In the genomic region with DNA sequence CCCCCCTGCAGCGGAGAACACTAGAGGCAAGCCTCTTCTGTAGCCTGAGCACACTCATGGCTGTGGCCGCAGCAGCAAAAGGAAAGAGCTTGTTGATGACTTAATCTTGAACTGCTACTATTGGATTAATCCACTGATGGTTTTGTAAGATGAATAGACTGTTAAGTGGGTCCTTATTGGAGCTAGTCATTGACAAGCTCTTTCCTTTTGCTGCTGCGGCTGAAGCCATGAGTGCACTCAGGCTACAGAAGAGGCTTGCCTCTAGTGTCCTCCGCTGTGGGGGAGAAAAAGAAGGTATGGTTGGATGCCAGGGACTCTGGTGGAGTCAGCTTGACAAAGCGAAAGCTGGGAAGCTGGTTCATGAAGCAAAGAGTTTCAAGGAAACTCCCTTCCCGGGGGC, we compare ENCODE assay signal across 24 mouse cellular contexts.
A peak's percentile ranks its signal among the peaks of the same experiment; 100 is the strongest.
DNase-seq lines count a peak whose midpoint lies in the region; ATAC-seq and TF ChIP-seq lines count a peak whose summit lies in the region.
"Had no signal": no experiment of that assay in that cellular context is flagged by ENCODE, and none has a peak within 500 bp of the region (broad histone marks: within the 10 kb centered on the region; RNA-seq: fewer than 3 reads in every experiment).

No protein-coding gene starts in this region.

- no peaks in the 10 kb centered on the region for H3K36me3 ChIP-seq in forebrain, embryonic 13.5 days (ENCODE audit: poor library complexity, severe bottlenecking)
- H3K36me3 ChIP-seq in forebrain, embryonic 15.5 days = no peaks in the 10 kb centered on the region
- no peaks in the 10 kb centered on the region for H3K36me3 ChIP-seq in lung, embryonic 14.5 days (ENCODE audit: insufficient read depth)
- H3K36me3 ChIP-seq in lung, postnatal 0 days (ENCODE audit: insufficient read depth, low read length) = no peaks in the 10 kb centered on the region
- H3K36me3 ChIP-seq: embryonic facial prominence, embryonic 10.5 days; embryonic facial prominence, embryonic 12.5 days; forebrain, embryonic 12.5 days; G1E had no signal

- no peaks in the 10 kb centered on the region for H3K4me1 ChIP-seq in forebrain, embryonic 13.5 days
- no peaks in the 10 kb centered on the region for H3K4me1 ChIP-seq in forebrain, embryonic 15.5 days
- H3K4me1 ChIP-seq in lung, embryonic 14.5 days (ENCODE audit: insufficient read depth) = no peaks in the 10 kb centered on the region
- H3K4me1 ChIP-seq in lung, postnatal 0 days (ENCODE audit: insufficient read depth, low read depth, low read length) = no peaks in the 10 kb centered on the region
- H3K4me1 ChIP-seq: embryonic facial prominence, embryonic 12.5 days; forebrain, embryonic 12.5 days had no signal

- no peak overlapping the region for H3K4me3 ChIP-seq in forebrain, embryonic 13.5 days
- no peak overlapping the region for H3K4me3 ChIP-seq in forebrain, embryonic 15.5 days
- no peak overlapping the region for H3K4me3 ChIP-seq in lung, embryonic 14.5 days (ENCODE audit: low read depth, low read length)
- H3K4me3 ChIP-seq in lung, postnatal 0 days (ENCODE audit: low read depth, low read length) = no peak overlapping the region
- H3K4me3 ChIP-seq: embryonic facial prominence, embryonic 10.5 days; embryonic facial prominence, embryonic 12.5 days; forebrain, embryonic 12.5 days had no signal

- H3K9me3 ChIP-seq in forebrain, embryonic 13.5 days (replicated peaks) = no peaks in the 10 kb centered on the region
- H3K9me3 ChIP-seq in forebrain, embryonic 15.5 days = no peaks in the 10 kb centered on the region
- H3K9me3 ChIP-seq in lung, embryonic 14.5 days (ENCODE audit: low read depth, low read length) = no peaks in the 10 kb centered on the region
- H3K9me3 ChIP-seq in lung, postnatal 0 days (ENCODE audit: low read length) = no peaks in the 10 kb centered on the region
- H3K9me3 ChIP-seq: embryonic facial prominence, embryonic 10.5 days; embryonic facial prominence, embryonic 12.5 days; forebrain, embryonic 12.5 days; G1E had no signal

- 63% methylated on average over 4 of the region's 6 CpGs for WGBS in forebrain, embryonic 13.5 days
- WGBS in forebrain, embryonic 15.5 days = 69% methylated on average over 5 of the region's 6 CpGs
- WGBS in lung, embryonic 14.5 days = 33% methylated on average over 4 of the region's 6 CpGs
- 38% methylated on average over 4 of the region's 6 CpGs for WGBS in lung, postnatal 0 days

- no peak overlapping the region for H3K4me2 ChIP-seq in forebrain, embryonic 13.5 days
- no peak overlapping the region for H3K4me2 ChIP-seq in forebrain, embryonic 15.5 days (replicated peaks)
- no peak overlapping the region for H3K4me2 ChIP-seq in lung, embryonic 14.5 days
- no peak overlapping the region for H3K4me2 ChIP-seq in lung, postnatal 0 days (replicated peaks; ENCODE audit: low read depth, low read length)
- H3K4me2 ChIP-seq: embryonic facial prominence, embryonic 12.5 days; forebrain, embryonic 12.5 days had no signal

- H3K9ac ChIP-seq in forebrain, embryonic 13.5 days = no peak overlapping the region
- H3K9ac ChIP-seq in forebrain, embryonic 15.5 days (replicated peaks) = no peak overlapping the region
- H3K9ac ChIP-seq in lung, embryonic 14.5 days = no peak overlapping the region
- no peak overlapping the region for H3K9ac ChIP-seq in lung, postnatal 0 days (replicated peaks; ENCODE audit: low read depth)
- H3K9ac ChIP-seq: embryonic facial prominence, embryonic 12.5 days; forebrain, embryonic 12.5 days; forebrain, postnatal 0 days had no signal

- no peak for TF ChIP-seq CTCF in lung, embryonic 14.5 days (IDR thresholded peaks at IDR 0.05; ENCODE audit: low read depth)
- TF ChIP-seq CTCF in lung, postnatal 0 days (IDR thresholded peaks at IDR 0.05) = no peak
- TF ChIP-seq CTCF in brain, embryonic 14.5 days (IDR thresholded peaks at IDR 0.05; ENCODE audit: borderline replicate concordance, extremely low read depth, insufficient read depth, insufficient read length) = no peak

- TF ChIP-seq POLR2A in brain, embryonic 14.5 days (IDR thresholded peaks at IDR 0.05; ENCODE audit: borderline replicate concordance, extremely low read depth, insufficient read depth, insufficient read length, poor library complexity, severe bottlenecking) = no peak

- TF ChIP-seq EP300 in lung, postnatal 0 days (IDR thresholded peaks at IDR 0.05) = no peak

- peak; percentile 33; the same call in 1 of the 2 replicates for ATAC-seq in forebrain, embryonic 13.5 days
- no peak for ATAC-seq in forebrain, embryonic 15.5 days (replicated peaks)
- 0 out of 2 replicates have a peak, but pooled peaks have one; percentile 44 for ATAC-seq in lung, embryonic 14.5 days (ENCODE audit: insufficient read depth)
- peak; percentile 91 for ATAC-seq in lung, postnatal 0 days
- ATAC-seq: activated CD4-positive, CD25-positive, alpha-beta regulatory T cell, adult 4 months; CD4-positive, CD25-positive, alpha-beta regulatory T cell, adult 4 months; forebrain, postnatal 0 days; Patski had no signal

- H3K27me3 ChIP-seq in forebrain, embryonic 13.5 days = no peaks in the 10 kb centered on the region
- no peaks in the 10 kb centered on the region for H3K27me3 ChIP-seq in forebrain, embryonic 15.5 days
- no peaks in the 10 kb centered on the region for H3K27me3 ChIP-seq in lung, embryonic 14.5 days (ENCODE audit: insufficient read depth, low read length)
- H3K27me3 ChIP-seq in lung, postnatal 0 days (replicated peaks; ENCODE audit: insufficient read depth, low read length) = no peaks in the 10 kb centered on the region
- H3K27me3 ChIP-seq: CH12.LX; embryonic facial prominence, embryonic 12.5 days; forebrain, embryonic 12.5 days; Patski had no signal

- no peak overlapping the region for H3K27ac ChIP-seq in forebrain, embryonic 13.5 days
- H3K27ac ChIP-seq in forebrain, embryonic 15.5 days (replicated peaks) = no peak overlapping the region
- no peak overlapping the region for H3K27ac ChIP-seq in lung, embryonic 14.5 days (ENCODE audit: low read depth)
- no peak overlapping the region for H3K27ac ChIP-seq in lung, postnatal 0 days (ENCODE audit: low read length)
- H3K27ac ChIP-seq: embryonic facial prominence, embryonic 10.5 days; embryonic facial prominence, embryonic 12.5 days; forebrain, embryonic 12.5 days had no signal

- DNase-seq in lung, embryonic 14.5 days = peak; percentile 3
- no peak for DNase-seq in lung, postnatal 10 days
- DNase-seq in lung, postnatal 0 days (ENCODE audit: low spot score) = peak; percentile 66
- no peak for DNase-seq in lung, postnatal 14 days
- peak; percentile 42 for DNase-seq in brain, embryonic 14.5 days (ENCODE audit: low read depth)
- DNase-seq: adrenal gland, adult 8-10 months; adrenal gland, postnatal 14 days; adrenal gland, postnatal 36 days; B cell, adult 2 months; cerebellum, adult 11-12 months; cerebellum, adult 2 months; cerebellum, adult 9-10 months; cerebellum, postnatal 25 days; forebrain, postnatal 0 days had no signal

Comparison
In these comparisons a context has a peak if more than half of its experiments do, and no peak if none do; other contexts are left out.
1. DNase-seq: peak in lung, embryonic 14.5 days (single experiment), lung, postnatal 0 days (single experiment) and brain, embryonic 14.5 days (single experiment); none in lung, postnatal 10 days (single experiment) and lung, postnatal 14 days (single experiment).